Mouse (Mus musculus) E14TG2a.4 (cell line): ENCODE results near the gene Pcbd2.

Experiments used
- H3K27me3 ChIP-seq: 2 replicates; pipeline ENCODE4 v1.6.1; 2014; ENCODE audit warnings: low read length, control low read depth; ENCODE audit not compliant: insufficient read depth
- H3K36me3 ChIP-seq: 2 replicates; pipeline ENCODE4 v1.6.1; 2014; ENCODE audit warnings: low read length, control low read depth; ENCODE audit not compliant: insufficient read depth
- H3K4me1 ChIP-seq: replicated peaks from 2 replicates; pipeline ENCODE4 v1.6.1; 2014; ENCODE audit warnings: low read depth, low read length, control low read depth
- H3K4me3 ChIP-seq: replicated peaks from 2 replicates; pipeline ENCODE4 v1.5.1; 2014; ENCODE audit warnings: mild to moderate bottlenecking, low read length
- H3K9me3 ChIP-seq: 2 replicates; pipeline ENCODE4 v1.6.1; 2014; ENCODE audit warnings: low read length, control low read depth
- CTCF ChIP-seq: conservative IDR thresholded peaks from 2 replicates; pipeline ENCODE4 v1.5.1; 2014; ENCODE audit warnings: low read length
- NANOG ChIP-seq: IDR thresholded peaks from 2 replicates; pipeline ENCODE4 v1.6.1; 2014; ENCODE audit warnings: borderline replicate concordance, low read length, mixed read lengths
- POU5F1 ChIP-seq: IDR thresholded peaks from 2 replicates; pipeline ENCODE4 v1.6.1; 2014; ENCODE audit warnings: low read length, borderline replicate concordance

The Pcbd2 gene

GRCm38 (mm10) chr13:55704301-55704700 is 22.9 kb upstream of the Pcbd2 start:
- no peaks in the 10 kb centered on the region for H3K27me3 ChIP-seq
- no peaks in the 10 kb centered on the region for H3K9me3 ChIP-seq
- no peak for TF ChIP-seq CTCF
- no peak for TF ChIP-seq NANOG
- no peak for TF ChIP-seq POU5F1
- H3K4me3 ChIP-seq: no peak overlapping the region
- H3K4me1 ChIP-seq: peaks cover 57% of the 10 kb centered on the region
- peaks cover 46% of the 10 kb centered on the region for H3K36me3 ChIP-seq

GRCm38 (mm10) chr13:55712846-55713245 is 14.3 kb upstream of the Pcbd2 start:
- Histone ChIP-seq H3K4me3 (no peak overlapping the region), H3K4me1 (peaks cover 33% of the 10 kb centered on the region), H3K27me3 (no peaks in the 10 kb centered on the region), H3K9me3 (no peaks in the 10 kb centered on the region), H3K36me3 (no peaks in the 10 kb centered on the region)
- no peak for TF ChIP-seq NANOG
- no peak for TF ChIP-seq CTCF
- no peak for TF ChIP-seq POU5F1

GRCm38 (mm10) chr13:55714501-55715166 is 12.5 kb upstream of the Pcbd2 start, which contains the start of gene Txndc15:
Gene Txndc15, plus strand, starts transcription at chr13:55714650.
- H3K4me3 ChIP-seq: peak within 1 kb of the TSS; percentile 92
- peaks cover 4% of the 10 kb centered on the region; the same call in 1 of the 2 replicates for H3K36me3 ChIP-seq
- TF ChIP-seq CTCF (no peak), NANOG (no peak), POU5F1 (no peak)
- no peaks in the 10 kb centered on the region for H3K27me3 ChIP-seq
- H3K9me3 ChIP-seq: no peaks in the 10 kb centered on the region
- H3K4me1 ChIP-seq: peaks cover 28% of the 10 kb centered on the region

GRCm38 (mm10) chr13:55715167-55715512 is 12.0 kb upstream of the Pcbd2 start:
- TF ChIP-seq NANOG (no peak), CTCF (no peak), POU5F1 (no peak)
- Histone ChIP-seq H3K27me3 (no peaks in the 10 kb centered on the region), H3K4me3 (peak overlapping the region; percentile 92), H3K4me1 (peaks cover 28% of the 10 kb centered on the region), H3K36me3 (peaks cover 9% of the 10 kb centered on the region; the same call in 1 of the 2 replicates), H3K9me3 (no peaks in the 10 kb centered on the region)

GRCm38 (mm10) chr13:55715908-55716510 is 11.2 kb upstream of the Pcbd2 start:
- no peaks in the 10 kb centered on the region for H3K27me3 ChIP-seq
- H3K4me3 ChIP-seq: no peak overlapping the region
- peaks cover 28% of the 10 kb centered on the region for H3K4me1 ChIP-seq
- no peak for TF ChIP-seq POU5F1
- TF ChIP-seq NANOG: no peak
- no peak for TF ChIP-seq CTCF
- peaks cover 10% of the 10 kb centered on the region; the same call in 1 of the 2 replicates for H3K36me3 ChIP-seq
- no peaks in the 10 kb centered on the region for H3K9me3 ChIP-seq

GRCm38 (mm10) chr13:55721516-55721915 is 5.7 kb upstream of the Pcbd2 start:
- no peaks in the 10 kb centered on the region for H3K27me3 ChIP-seq
- H3K4me3 ChIP-seq: no peak overlapping the region
- TF ChIP-seq NANOG: no peak
- TF ChIP-seq POU5F1: no peak
- H3K4me1 ChIP-seq: peaks cover 23% of the 10 kb centered on the region; the same call in 1 of the 2 replicates
- H3K36me3 ChIP-seq: peaks cover 34% of the 10 kb centered on the region
- no peaks in the 10 kb centered on the region for H3K9me3 ChIP-seq

- H3K36me3 ChIP-seq: peaks cover 34% of the 10 kb centered on the region
- no peaks in the 10 kb centered on the region for H3K9me3 ChIP-seq
- no peak for TF ChIP-seq CTCF
- no peak for TF ChIP-seq NANOG
- no peak for TF ChIP-seq POU5F1
- peaks cover 24% of the 10 kb centered on the region; the same call in 1 of the 2 replicates for H3K4me1 ChIP-seq
- no peaks in the 10 kb centered on the region for H3K27me3 ChIP-seq
- H3K4me3 ChIP-seq: no peak overlapping the region
Observed at GRCm38 (mm10) chr13:55721995-55722394, 5.2 kb upstream of the Pcbd2 start.

GRCm38 (mm10) chr13:55726598-55727119 is 509 bp upstream of the Pcbd2 start:
- Histone ChIP-seq H3K27me3 (no peaks in the 10 kb centered on the region), H3K9me3 (no peaks in the 10 kb centered on the region), H3K4me1 (peaks cover 22% of the 10 kb centered on the region), H3K4me3 (peak overlapping the region; percentile 87), H3K36me3 (peaks cover 22% of the 10 kb centered on the region)
- TF ChIP-seq NANOG: no peak
- TF ChIP-seq CTCF: no peak
- TF ChIP-seq POU5F1: no peak
